Mouse (Mus musculus): Measurements from ENCODE around the gene Tmem88b. TPM values are rescaled to one million over a fixed set of nuclear protein-coding genes. Genes with fewer than 3 reads are reported as not detected.

Gene Tmem88b
- total and polyA plus RNA-seq, 3 experiments, result 0.19 to 0.32 TPM; not detected in 1

DNA sequence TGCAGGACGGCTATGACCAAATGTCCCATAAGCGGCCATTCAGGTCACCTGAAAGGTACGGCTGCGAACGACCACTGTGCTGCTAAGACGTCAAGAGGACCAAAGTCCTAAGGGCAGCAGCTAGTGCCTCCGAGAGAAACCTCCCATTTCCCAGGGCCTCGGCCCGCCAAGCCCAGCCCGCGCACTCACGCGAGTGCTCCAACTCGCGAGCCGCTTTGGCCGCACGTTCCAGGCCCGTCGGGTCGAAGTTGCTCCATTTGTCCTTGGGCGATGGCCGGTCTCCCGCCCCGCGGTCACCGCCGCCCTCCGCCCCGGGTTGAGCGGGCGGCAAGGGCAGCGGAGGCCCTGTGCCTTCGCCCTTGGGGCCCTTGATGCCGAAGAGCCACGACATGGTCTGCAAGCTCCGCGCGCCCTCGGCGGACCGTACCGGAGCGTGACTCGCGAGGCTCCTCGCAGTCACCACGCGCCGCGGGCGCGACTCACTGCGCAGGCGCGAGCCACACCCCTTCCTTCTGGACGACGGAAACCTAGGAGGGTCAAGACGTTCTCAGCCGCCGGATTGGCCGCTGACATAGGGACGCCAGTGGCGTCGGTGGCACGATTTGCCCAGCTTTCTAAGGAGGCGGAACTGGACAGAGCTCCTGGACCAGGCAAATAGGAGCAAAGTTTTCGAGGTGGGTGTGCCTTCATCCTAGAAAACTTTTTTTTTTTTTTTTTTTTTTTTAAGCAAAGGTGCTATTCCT lies 24.9 kb downstream of the Tmem88b start, which contains the start of gene Atad3a:
TSS of gene Atad3a (minus strand) at position 481 of the 743 bp plus-strand sequence.
- H3K9me3 ChIP-seq (replicated peaks; ENCODE audit: insufficient read depth, low read length), result no peaks in the 10 kb centered on the region
- DNase-seq (ENCODE audit: low read depth, low spot score), result peak; percentile 99
- peak within 1 kb of the TSS; percentile 63 for H3K27ac ChIP-seq (ENCODE audit: control insufficient read depth, low read depth, low read length)
- H3K79me2 ChIP-seq (ENCODE audit: control insufficient read depth, insufficient read depth, low read length, poor library complexity), result peaks cover 44% of the 10 kb centered on the region
- H3K27me3 ChIP-seq (ENCODE audit: control insufficient read depth in 1 of 2, insufficient read depth in 2 of 2, low read length in 2 of 2), result no peaks in the 10 kb centered on the region
- peaks cover 4 to 16% of the 10 kb centered on the region in 2 experiments for H3K4me1 ChIP-seq (ENCODE audit: control insufficient read depth in 1 of 2, insufficient read depth in 2 of 2, low read length in 2 of 2)
- TF ChIP-seq CHD1 (IDR thresholded peaks at IDR 0.05; ENCODE audit: low read depth, low read length) (peak; percentile 7; the same call in 1 of the 2 replicates), HCFC1 (IDR thresholded peaks at IDR 0.05; ENCODE audit: low read depth, low read length) (peak; percentile 91), RCOR1 (IDR thresholded peaks at IDR 0.05; ENCODE audit: low read depth, low read length) (no peak), POLR2A (IDR thresholded peaks at IDR 0.05; ENCODE audit: control insufficient read depth in 1 of 2, insufficient read depth in 1 of 2, low read depth in 1 of 2, low read length in 2 of 2, poor library complexity in 1 of 2) (peak; percentile 89 to 96), UBTF (IDR thresholded peaks at IDR 0.05; ENCODE audit: borderline replicate concordance, insufficient read depth, low read depth, low read length) (no peak), BHLHE40 (IDR thresholded peaks at IDR 0.05; ENCODE audit: borderline replicate concordance, low read depth, low read length) (no peak), SIN3A (IDR thresholded peaks at IDR 0.05; ENCODE audit: low read length) (peak; percentile 90), USF2 (IDR thresholded peaks at IDR 0.05; ENCODE audit: borderline replicate concordance in 1 of 2, insufficient read depth in 1 of 2, low read depth in 1 of 2, low read length in 2 of 2) (no peak), ZMIZ1 (IDR thresholded peaks at IDR 0.05; ENCODE audit: low read depth, low read length) (peak; percentile 79), ZNF384 (IDR thresholded peaks at IDR 0.05; ENCODE audit: low read depth, low read length) (peak; percentile 100), ELF1 (IDR thresholded peaks at IDR 0.05; ENCODE audit: low read depth, low read length) (peak; percentile 85), MXI1 (IDR thresholded peaks at IDR 0.05; ENCODE audit: low read depth, low read length) (peak; percentile 97), KAT2A (conservative IDR thresholded peaks at IDR 0.05; ENCODE audit: low read depth, low read length) (peak; percentile 68), USF1 (IDR thresholded peaks at IDR 0.05; ENCODE audit: low read depth, low read length) (peak; percentile 39; the same call in 1 of the 2 replicates), NRF1 (IDR thresholded peaks at IDR 0.05; ENCODE audit: insufficient read depth, low read depth, low read length, poor library complexity, severe bottlenecking) (peak; percentile 93), E2F4 (IDR thresholded peaks at IDR 0.05; ENCODE audit: borderline replicate concordance, low read depth, low read length) (no peak), TBP (IDR thresholded peaks at IDR 0.05; ENCODE audit: low read depth, low read length) (peak; percentile 77), CTCF (IDR thresholded peaks at IDR 0.05 in 2 of 3, conservative IDR thresholded peaks at IDR 0.05 in 1 of 3; ENCODE audit: control insufficient read depth in 1 of 3, insufficient read depth in 1 of 3, low read depth in 2 of 3, low read length in 3 of 3, poor library complexity in 1 of 3, severe bottlenecking in 1 of 3) (no peak), MEF2A (IDR thresholded peaks at IDR 0.05; ENCODE audit: extremely low read depth, insufficient replicate concordance, low read depth, low read length, poor library complexity, severe bottlenecking) (no peak), TCF12 (IDR thresholded peaks at IDR 0.05; ENCODE audit: low read depth, low read length) (peak; percentile 64), POLR2AphosphoS2 (IDR thresholded peaks at IDR 0.05; ENCODE audit: low read length) (peak; percentile 89), NELFE (IDR thresholded peaks at IDR 0.05; ENCODE audit: low read depth, low read length) (peak; percentile 94), MAX (IDR thresholded peaks at IDR 0.05; ENCODE audit: low read length) (peak; percentile 96), ETS1 (IDR thresholded peaks at IDR 0.05; ENCODE audit: low read depth, low read length) (0 out of 2 replicates have a peak, but pooled peaks have one; percentile 17), MYC (IDR thresholded peaks at IDR 0.05; ENCODE audit: low read depth, low read length) (peak; percentile 95)
- H3K4me3 ChIP-seq (ENCODE audit: control insufficient read depth in 1 of 2, insufficient read depth in 1 of 2, low read depth in 2 of 2, low read length in 2 of 2), result peak within 1 kb of the TSS; percentile 89 to 91
- H3K9ac ChIP-seq (ENCODE audit: control insufficient read depth, low read depth, low read length, poor library complexity, severe bottlenecking), result peak within 1 kb of the TSS; percentile 92
- peaks cover under 1 to 18% of the 10 kb centered on the region in 2 experiments for H3K36me3 ChIP-seq (ENCODE audit: control insufficient read depth in 1 of 2, insufficient read depth in 2 of 2, low read length in 2 of 2)
